Mouse (Mus musculus) adipose tissue, adult 10 weeks (tissue): ENCODE measurements around the gene Trim43b. TPM values are rescaled to one million over a fixed set of nuclear protein-coding genes. Genes with fewer than 3 reads are reported as not detected.

Experiments used
- polyA plus RNA-seq: library from polyadenylated mRNA; stranded (reverse); fragments of 350-450 nt; fragmentation: Illumina TruSeq; extraction: RNeasy Lipid Tissue Mini Kit (QIAGEN cat#74804); gene quantifications from one replicate; pipeline ENCODE4 v1.2.3, GENCODE M21; 2014; ENCODE audit warnings: low read depth, low replicate concordance

The Trim43b gene
- not detected for polyA plus RNA-seq

DNA sequence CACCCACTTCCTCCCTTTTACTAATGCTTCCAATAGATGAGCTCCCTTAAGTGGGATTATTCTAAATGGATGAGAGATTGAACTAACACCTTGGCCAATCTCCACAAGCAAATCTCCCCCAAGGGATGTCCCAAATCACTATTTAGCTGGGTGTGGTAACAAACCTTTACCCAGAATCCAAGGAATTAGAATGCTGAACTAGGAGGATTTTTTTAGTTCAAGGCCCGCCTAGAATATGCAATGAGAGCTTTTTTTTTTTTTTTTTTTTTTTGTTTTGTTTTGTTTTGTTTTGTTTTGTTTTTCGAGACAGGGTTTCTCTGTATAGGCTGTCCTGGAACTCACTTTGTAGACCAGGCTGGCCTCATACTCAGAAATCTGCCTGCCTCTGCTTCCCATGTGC lies at the start of gene Trim43b:
Gene Trim43b (minus strand): TSS at position 101 of the 400 bp plus-strand sequence.

Other genes with a start within 250 kb of the Trim43b start
- 2.0 TPM for gene Bcl2a1a, start 135.9 kb downstream of the Trim43b start, polyA plus RNA-seq
- gene Bcl2a1b, start 106.4 kb upstream of the Trim43b start, polyA plus RNA-seq, result 8.5 TPM
- not detected for gene Gm29094, start 106.5 kb upstream of the Trim43b start, polyA plus RNA-seq
- gene Mthfs, start 117.8 kb upstream of the Trim43b start, polyA plus RNA-seq, result 15.7 TPM